Mouse (Mus musculus): ENCODE measurements around the gene St6galnac6.

The St6galnac6 gene

DNA sequence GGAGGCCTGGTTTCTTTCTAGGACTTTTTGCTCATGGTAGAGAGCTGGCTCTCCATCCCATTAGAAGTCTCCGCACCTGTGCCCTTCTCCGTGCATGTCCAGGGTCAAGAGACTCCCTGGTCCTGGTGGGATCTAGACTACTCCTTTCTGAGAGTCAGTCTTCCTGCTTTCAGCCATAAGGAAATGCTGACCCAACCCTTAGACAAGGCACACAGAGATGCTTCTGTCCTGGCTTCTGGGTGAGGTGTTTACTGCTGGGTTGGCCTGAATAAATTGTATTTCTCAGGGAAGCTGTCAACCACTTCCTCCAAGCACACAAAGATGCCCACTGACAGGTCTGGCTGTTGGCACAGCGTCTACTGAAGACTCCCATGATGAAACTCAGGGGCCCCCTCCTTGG, at the start of gene St6galnac6:
Gene St6galnac6 (plus strand): TSS at position 301 of the 400 bp plus-strand sequence.
- DNase-seq (ENCODE audit: low spot score): no peak

DNA sequence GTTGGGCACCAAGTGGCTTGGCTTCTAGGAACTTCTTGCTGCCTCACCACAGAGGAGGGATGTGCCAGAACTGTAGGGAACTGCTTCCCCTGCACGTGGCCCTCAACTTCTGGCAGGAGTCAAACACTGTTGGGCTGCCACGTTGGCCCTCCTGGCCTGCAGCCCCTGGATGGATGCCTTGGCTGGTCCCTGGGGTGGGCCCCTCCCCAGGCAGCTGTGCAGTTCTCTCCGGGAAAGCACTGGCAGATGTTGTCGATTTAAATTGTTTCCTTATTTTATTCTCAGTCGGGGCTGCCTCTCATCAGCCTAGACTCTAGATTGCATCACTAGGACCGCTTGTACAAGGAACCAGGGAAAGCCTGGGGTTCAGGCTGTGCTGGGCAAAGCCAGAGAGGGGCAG, 49.7 kb upstream of the St6galnac6 start:
- peak; percentile 94 for DNase-seq (ENCODE audit: low spot score)

DNA sequence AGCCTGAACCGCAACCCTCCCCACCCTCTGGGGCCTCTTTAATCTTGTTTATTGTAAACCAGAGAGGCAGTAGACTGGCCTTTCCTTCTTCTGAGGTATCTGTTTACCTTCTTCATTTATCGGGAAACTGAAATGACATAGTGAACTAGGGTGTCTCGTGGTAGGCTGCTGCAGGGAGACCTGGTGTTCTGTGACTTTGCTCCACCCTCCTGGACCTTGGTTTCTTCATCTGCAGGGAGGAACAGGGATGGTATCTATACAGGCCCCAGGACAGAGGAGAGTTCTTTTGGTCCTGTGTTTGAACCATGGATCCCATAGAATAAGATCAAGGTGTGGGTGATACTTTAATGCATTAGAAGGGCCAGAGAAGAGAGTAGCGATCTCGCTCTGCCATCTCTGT, 48.3 kb upstream of the St6galnac6 start:
- no peak for DNase-seq (ENCODE audit: low spot score)

DNA sequence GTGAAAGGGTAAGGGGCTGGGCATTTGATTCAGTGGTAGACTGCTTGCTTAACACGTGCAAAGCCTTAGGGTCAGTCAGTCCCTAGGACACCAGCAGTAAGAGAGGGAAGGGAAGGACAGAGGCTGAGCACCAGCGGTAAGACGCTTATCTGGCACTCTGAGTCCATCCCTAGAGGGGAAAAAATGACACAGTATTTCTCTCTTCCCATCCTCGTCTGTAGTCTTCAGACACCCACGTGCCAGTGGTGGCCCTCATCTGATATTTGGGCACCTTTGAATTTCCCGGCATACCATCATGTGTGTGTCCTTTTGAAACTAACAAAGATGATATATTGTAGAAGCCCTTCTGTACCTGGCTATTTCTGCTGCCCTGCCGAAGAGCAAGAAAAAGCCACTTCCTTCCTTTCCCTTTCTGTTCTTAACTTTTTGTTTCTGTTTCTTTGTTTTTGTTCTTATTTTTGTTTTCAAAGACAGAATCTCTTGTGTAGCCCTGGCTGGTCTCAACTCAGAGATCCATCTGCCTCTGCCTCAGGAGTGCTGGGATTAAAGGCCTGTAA, 45.8 kb upstream of the St6galnac6 start:
- DNase-seq (ENCODE audit: low spot score): no peak

DNA sequence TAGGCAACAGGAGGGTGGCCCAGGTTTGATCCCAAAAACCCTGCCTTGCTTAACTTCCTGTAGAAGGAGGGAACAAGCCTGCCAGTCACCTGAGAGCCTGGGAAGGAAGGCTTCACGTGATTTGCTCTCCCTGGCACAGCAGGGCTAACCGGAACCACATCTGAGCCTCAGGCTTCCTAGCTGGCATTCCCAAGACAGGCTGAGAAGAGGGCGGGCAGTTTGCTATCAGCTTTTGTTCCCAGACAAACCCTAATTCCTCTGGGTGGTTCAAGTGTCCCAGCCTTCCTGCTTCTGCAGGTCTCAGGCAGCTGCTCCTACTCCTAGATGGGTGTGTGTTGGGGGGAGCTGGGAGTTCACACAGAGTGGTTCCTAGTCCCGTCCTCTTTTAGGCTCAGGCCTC, 44.0 kb upstream of the St6galnac6 start:
- DNase-seq (ENCODE audit: low spot score): peak; percentile 34

DNA sequence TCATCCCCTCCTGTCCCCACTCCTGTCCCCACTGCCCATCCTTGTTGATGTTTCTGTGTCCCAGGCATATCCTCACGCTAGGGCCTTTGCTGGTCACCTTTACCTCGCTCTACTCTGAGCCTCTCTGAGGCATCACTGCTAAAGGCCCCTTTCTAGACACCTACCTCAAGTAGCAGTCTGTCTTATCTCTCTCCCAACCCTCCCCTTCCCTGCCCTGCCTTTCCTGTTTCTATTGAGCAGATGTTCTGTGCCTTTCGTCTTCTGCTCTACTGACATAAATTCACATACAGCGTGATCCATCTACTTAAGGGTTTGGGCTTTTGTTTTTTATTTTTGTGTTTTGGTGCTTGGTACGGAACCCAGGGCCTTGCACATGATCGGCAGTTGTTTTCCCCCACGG, 43.5 kb upstream of the St6galnac6 start:
- no peak for DNase-seq (ENCODE audit: low spot score)

DNA sequence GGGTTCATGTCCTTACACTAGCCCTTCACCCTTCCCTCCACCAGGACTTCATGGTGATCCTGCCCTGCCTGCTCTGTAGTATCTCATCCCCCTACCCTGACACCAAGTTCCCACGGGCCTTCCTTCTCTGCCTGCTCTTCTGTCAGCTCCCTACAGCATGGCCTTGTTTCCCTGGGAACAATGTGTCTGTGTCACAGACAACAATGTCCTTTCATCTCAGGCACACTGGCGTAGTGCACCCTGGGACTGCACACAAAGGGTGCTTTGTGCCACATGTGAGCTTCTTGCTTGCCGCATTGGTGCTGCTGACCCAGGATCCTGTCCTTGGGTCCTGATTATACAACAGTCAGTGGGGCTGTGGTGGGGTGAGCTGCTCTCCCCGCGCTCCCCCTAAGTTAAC, 39.9 kb upstream of the St6galnac6 start:
- no peak for DNase-seq (ENCODE audit: low spot score)

DNA sequence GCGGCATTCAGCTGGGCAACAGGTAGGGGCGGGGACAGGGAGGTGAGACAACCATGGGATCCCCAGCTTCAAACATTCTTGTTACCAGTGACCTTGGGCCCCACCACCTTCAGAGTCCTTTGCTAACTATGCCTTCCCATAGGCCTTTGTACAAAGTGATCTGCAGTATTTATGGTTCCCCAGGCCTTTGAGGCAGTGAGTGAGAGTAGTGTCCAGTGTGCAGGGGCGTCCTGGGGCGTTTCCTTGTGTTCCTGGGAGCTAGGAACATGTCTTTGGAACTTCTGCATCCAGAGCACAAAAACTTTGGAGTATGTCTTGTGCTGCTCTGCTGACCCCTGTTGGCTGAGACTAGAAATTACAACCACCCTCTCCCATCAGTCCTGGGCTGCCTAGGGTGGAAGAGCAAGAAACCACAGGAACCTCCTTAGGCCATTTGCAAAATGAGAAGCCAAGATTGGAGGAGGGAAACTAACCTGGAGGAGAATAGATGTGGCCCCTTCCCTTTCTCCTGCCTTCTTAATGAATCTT, 32.9 kb upstream of the St6galnac6 start:
- DNase-seq (ENCODE audit: low spot score): peak; percentile 88

DNA sequence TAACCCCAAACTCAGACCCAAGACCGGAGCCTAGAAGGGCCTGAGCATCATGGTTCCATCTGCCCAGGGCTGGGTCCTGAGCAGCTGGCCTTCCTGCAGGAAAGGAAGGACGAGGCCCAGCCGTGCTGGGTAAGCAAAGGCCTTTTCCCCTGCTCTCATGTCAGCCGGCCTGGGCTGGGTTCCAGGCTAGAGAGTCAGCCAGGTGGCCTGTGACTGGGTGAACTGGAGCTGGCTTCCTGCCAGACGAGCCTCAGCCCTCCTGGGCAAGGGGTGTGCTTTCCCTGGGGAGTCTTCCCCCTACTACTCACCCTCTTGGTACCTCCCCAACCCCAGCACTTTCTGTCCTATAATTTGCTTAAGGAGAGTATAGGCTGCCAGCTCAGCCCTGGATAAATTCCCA, 31.4 kb upstream of the St6galnac6 start:
- DNase-seq (ENCODE audit: low spot score): peak; percentile 68

DNA sequence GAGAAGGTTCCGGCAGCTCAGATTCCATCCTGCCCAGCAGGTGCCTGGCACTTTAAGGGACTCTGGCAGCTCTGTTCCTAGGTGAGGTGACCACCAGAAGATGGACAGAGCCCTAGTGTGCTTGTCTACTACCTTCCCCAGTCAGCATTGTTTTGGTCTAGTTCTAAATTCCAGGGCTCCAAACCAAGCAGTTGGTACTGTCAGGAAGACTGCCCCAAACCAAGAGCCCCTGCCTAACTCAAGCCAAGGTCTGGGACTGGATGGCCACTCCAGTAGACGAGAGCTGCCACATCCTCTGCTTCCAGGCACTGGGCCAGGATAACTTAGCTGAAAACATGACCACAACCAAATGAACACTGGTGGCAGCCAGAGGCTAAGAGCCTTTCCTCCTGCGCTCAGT, 30.6 kb upstream of the St6galnac6 start:
- peak; percentile 48 for DNase-seq (ENCODE audit: low spot score)

DNA sequence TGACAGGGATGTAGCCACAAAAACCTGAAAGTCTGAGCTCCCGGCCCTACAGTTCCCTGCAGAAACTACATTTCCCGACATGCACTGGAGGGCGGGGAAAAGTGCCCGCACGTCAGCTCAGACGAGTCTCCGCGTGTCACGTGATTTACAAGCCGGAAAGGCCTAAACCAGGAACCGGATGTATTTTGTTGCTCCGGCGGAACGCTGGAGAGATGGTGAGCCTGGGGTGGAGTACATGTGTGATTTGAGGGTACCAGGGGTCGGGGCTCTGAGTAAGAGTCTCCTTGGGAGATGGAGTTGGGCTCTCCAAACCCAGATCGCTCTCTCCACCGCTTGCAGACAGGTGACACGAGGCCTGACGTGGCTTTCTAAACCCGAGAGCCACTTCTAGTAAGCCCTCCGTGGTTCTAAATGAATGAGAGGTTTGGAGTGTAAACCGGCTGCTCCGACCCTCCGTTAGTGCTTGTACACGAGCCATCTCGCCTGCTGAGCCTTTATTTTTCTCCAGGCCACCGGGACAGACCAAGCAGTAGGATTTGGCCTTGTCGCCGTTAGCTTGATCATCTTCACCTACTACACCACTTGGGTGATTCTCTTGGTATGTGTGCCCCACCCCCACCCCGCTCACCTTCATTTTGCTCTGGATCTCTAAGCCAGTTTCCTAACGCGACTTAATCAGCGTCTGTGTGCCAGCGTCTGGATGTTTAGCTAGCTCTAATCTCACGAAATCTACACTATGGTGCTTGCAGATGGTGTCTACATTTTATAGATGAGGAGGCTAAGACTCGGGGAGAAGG, 28.6 kb upstream of the St6galnac6 start, which contains the start of gene Dpm2:
Gene Dpm2 (plus strand): TSS at position 161 of the 797 bp plus-strand sequence.
- peak; percentile 96 for DNase-seq (ENCODE audit: low spot score)

DNA sequence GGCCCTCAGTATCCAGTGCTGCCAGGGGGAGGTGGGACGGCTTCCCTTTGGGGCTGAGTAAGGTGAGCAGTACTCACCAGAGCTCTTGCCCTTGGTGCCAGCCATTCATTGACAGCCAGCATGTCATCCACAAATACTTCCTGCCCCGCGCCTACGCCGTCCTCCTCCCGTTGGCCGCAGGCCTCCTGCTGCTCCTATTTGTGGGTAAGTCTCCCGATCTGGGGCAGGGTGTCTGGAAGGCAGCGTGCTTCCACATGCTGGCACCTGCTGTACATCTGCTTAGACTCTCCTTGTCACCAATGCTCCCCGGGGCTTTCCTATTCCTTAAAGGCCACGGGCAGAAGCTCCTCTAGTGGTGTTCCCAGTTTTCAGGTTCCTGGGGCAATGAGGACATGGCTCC, 27.3 kb upstream of the St6galnac6 start:
- DNase-seq (ENCODE audit: low spot score): no peak

DNA sequence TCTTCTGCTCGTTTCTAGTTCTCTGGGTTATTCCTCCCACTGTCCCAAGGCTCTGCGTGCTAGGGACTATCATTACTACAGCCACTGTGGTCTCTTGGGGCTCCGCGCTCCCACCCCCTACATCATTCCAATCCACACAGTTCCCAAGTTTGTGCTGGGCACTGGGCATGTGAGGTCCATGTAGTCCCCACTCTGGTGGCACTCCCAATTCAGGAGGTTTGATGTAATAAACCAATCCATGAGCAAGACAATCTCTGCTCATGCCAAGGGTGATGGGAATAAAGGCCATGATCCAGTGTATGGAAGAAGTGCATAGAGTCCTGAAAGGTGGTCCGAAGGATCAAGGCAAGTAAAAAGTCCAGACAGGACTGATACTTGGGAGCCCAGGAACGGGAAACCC, 25.0 kb upstream of the St6galnac6 start, which contains the start of gene Pip5kl1:
Gene Pip5kl1 (plus strand): TSS at position 301 of the 400 bp plus-strand sequence.
- no peak for DNase-seq (ENCODE audit: low spot score)

DNA sequence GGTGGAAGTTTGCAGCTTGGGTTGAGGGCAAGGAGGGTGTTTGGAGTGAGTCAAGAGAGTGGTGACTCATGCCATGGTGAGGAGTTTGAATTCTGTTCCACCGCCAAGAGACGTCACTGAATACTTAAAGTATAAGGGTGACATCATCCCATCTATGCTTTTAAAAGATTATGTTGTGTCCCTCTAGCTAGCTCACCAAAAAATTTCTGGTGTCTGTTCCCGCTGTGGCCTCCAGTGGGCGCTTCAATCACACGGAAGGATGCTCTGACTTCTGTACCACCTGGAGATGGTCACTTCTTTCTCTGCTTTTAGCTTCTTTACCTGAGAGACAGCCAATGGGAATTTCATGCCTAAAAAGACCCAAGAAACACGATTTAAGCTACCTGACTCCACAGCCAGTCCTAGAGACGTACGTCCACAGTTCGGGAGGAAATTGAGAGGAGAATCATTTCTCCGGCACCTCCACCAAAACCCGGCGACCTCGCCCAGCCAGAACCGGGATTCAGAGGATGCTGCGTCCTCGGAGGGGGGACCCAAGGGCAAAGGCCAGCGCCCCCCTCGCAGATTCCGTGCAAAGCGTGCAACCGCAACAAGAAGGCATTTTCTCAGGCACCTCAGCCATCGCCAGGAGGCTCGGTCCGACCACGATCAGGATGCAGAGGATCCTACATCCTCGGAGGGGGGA, 24.5 kb upstream of the St6galnac6 start:
- peak; percentile 51 for DNase-seq (ENCODE audit: low spot score)

DNA sequence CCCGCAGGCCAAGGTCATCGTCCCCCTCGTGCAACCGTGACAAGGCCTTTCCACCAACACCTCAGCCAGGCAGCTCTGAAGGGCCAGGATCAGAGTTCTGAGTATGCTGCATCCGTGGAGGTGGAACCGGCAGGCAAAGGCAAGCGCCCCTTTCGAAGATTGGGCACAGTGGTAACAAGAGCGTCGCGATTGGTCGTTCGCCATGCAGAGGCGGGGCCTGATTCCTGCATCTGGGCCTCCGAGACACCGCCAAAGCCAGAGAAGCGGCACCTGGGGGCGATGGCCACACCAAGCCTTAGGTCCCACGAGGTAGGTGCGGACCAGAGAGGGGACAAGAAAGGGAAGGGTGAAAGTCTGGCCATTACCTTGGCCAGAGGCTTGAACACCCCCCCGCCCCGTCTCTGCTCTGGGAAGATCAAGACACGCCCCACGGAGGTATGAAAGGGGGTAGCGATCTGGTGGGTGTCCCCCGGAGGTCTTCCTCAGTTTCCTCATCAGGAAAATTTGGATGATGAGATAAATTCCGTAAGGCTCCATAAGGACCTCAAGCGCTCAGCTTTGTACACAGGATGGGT, 23.8 kb upstream of the St6galnac6 start, which contains the start of gene 9430097D07Rik:
Gene 9430097D07Rik (minus strand): TSS at position 99 of the 575 bp plus-strand sequence.
- DNase-seq (ENCODE audit: low spot score): no peak

DNA sequence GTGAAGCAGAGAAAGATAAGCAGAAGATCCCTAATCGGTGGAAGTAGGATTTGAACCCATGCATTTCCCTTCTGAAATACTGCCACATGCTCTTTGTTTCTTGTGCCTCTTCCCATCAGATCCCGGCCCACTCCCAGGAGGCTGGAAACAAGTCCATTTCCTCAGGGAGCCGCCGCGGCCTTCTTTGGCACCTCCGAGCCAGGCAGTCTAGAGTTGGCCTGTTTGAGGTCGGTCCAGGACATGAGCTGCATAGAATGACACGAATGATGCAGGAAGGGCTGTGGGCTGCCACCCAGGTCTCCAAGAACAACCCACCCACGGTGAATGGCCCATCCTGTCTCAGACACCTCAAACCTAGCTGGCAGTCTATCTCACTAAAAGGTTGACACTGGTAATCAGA, 23.0 kb upstream of the St6galnac6 start:
- no peak for DNase-seq (ENCODE audit: low spot score)

DNA sequence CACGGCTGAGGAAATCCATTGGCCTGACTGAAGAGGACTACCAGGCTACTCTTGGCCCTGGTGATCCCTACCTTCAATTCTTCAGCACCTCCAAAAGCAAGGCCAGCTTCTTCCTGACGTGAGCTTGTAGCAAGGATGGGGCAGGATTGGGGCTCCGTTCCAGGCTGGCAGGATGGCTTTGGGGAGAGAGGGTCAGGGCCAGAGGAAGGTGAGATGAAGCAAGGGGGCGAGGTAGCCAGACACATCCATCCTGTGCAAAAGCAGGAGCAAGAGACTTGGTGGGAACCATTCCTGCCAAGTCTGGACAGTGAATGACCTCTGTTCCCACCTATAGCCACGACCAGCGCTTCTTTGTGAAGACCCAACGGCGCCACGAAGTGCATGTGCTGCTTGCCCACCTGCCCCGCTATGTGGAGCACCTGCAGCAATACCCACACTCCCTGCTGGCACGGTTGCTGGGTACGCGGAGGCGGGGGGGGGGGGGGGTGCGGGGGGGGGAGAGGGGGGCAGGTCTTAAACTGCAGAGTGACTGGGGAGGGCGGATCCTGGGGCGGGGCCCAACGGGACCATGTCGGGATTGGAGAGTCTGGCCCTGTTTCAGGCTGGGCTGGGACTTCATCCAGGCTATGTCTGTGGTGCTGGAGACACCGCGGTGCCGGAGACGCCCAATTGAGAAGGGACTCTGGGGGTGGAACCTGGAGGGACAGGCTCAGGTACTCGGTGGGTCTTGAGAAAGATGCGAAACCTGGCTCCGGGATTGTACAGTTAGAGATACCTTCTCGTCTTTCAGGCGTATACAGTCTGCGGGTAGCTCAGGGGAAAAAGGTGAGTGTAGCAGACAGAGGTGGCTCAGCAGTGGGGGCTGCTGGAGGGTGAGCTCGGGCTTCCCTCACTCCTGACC, 21.1 kb upstream of the St6galnac6 start:
- DNase-seq (ENCODE audit: low spot score): no peak

DNA sequence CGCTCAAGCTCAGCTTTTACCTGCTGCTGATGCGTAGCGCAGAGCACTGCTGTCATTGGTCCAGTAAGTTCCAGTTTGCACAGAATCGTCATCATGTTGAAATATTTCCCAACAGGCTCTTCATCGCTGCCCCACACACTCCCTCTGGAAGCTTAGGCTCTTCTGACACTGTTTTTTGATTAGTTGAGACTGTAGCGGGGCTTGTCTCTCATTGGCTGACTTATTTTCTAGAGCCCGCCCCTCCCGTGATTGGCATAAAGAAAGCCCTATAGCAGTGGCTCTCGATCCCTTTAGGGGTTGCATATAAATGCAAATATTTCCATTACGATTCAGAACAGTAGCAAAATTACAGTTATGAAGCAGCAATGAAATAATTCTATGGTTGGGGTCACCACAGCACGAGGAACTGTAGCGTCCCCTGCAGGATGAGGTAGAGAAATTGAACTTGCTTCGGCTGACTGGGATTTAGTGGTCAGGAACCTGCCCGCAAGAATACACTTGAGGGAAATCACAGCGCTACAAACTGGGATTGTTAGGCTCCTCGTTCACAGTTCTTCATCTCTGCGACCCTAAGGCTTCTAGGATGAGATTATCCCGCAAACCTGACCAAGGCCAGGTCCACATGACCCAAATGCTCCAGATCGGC, 17.9 kb upstream of the St6galnac6 start:
- DNase-seq (ENCODE audit: low spot score): no peak

DNA sequence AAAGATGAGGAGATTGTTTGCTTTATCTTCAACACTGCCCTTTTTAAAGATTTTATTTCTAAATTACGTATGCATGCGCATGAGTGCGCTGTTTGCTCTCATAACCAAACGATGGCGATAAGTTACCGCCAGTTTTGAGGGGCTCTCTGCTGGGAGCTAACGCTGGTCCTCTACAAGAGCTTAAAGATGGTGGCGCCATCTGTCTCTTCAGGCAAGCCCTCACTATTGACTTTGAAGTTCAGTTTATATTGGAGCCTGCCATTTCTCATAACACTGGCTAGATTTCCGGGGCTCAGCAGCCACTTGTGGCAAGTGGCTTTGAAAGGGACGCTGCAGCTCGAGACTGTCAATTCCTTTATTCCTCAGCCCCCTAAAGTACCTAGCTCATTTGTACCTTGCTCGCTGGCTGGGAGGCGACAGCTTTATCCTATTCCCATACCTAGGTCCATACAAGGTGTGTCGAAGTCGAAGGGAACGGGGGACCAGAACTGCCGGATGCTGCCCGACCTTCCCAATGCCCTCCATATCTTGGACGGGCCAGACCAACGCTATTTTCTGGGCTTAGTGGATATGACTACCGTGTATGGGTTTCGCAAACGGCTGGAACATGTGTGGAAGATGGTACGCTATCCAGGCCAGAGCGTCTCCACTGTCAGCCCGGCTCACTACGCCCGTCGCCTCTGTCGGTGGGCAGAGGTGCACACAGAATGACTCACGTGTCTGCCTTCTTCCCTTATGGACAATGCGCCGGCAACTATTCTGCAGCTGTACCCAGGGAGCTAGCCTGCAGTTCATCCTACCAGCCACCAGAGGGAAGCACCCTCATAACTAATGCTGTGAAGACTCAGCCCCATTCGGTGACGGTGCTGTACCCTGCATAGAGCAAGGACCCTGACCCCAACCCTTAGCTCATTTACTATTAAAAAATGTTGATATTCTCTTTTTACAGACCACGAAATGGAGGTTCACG, 16.4 kb upstream of the St6galnac6 start:
- peak; percentile 87 for DNase-seq (ENCODE audit: low spot score)

All from adipocyte (in vitro differentiated cells).